In genomic region chr3:97930787-97931158, GRCm38 (mm10) we compare ENCODE assay signal across 1 mouse cellular context.
A peak's percentile ranks its signal among the peaks of the same experiment; 100 is the strongest.
TF ChIP-seq lines count a peak whose summit lies in the region.

No protein-coding gene starts in this region.

TF ChIP-seq in MEL, 35 proteins besides CTCF, POLR2A, EP300 and RAD21:
- TF ChIP-seq GATA1 (IDR thresholded peaks at IDR 0.05; ENCODE audit: low read depth, low read length): no peak
- 0 out of 2 replicates have a peak, but pooled peaks have one; percentile 3 for TF ChIP-seq MXI1 (IDR thresholded peaks at IDR 0.05; ENCODE audit: low read depth, low read length)
- TF ChIP-seq SIN3A (IDR thresholded peaks at IDR 0.05; ENCODE audit: low read length): no peak
- TF ChIP-seq RCOR1 (IDR thresholded peaks at IDR 0.05; ENCODE audit: low read depth, low read length): 0 out of 2 replicates have a peak, but pooled peaks have one; percentile 10
